Mouse (Mus musculus) T-helper 1 cell (primary cell): ENCODE results near the gene Slc30a2.
"Not testable (repeated sequence)": the region's sequence is repeated elsewhere in the genome, so short reads cannot be mapped to it uniquely, and the experiment has no call there.

Experiments used
- in situ Hi-C: fragments of 300-600 bp; cut with MboI, MseI; formaldehyde crosslinking; loops from one replicate; pipeline ENCODE4 v1.15.1; 2025; ENCODE audit warnings: high pct_unique_total_duplicates

Gene Slc30a2

DNA sequence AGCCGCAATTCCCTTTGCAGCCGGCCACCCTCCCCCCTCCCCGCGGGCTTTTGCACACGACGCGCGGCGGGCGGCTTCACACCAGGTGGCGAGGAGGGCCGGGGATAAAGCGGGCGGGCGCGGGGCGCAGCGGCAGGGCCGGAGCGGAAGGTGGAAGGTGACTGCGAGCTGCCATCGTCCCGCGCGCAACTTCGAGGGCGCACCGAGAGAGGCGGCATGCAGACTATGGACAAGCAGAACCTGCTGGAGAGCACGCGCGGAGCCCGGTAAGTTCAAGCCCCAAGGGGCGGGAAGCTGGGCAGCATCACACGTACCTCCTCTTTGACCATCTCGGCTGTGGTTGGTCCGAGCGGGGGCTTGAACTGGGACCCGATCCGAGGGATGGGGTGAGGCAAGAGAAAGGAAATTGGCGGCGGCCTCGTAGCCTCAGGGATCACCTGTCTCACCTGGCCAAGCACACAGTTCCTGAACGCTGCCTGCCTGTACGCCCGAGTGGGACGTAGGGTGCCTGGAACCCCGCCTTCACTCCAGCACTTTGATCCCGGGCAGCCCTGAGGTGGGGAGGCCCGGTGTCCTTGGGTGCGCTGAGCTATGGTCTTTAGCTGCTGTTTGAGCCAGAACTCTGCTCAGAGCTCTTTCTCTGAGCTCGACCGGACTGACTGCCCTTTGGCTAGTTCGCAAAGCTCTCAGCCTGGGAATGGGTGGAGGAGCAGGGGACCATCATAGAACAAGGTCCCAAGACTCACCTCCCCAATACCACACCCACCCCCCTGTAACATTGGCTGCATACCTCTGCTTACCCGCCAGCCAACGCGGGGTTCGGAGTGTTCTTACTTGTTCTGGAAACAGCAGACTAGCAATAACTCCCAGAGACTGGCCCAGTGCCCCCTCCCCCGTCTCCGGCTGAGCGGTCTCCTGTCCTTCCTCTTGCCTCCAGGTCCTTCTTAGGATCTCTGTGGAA lies at the start of gene Slc30a2:
Gene Slc30a2 (plus strand): TSS at position 111 of the 961 bp plus-strand sequence.
- in situ Hi-C loops, result no loop called here

DNA sequence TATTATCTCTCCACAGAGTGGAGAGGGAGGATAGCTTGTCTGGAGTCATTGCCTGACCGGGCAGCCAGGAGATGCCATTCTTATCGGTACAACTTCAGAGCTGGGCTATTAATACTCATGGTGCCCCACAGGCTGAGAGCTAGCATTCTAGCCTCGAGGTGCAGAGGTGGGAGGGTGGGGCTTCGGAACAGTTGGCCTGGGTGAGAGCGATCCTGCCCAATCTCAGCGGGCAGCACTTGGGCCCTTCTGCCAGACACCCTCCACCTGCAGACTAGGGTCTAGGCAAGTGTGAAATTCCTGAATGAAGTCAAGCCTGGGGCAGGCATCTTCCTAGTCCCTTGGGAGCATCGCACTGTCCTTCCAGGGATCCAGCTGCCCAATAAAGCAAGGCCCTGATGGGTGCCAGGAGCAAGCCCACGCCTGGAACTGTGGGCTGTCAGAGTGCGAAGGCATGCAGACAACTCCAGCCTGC lies 49.3 kb upstream of the Slc30a2 start:
- in situ Hi-C loops, result loop anchor here (5.0 kb wide), 2 partner anchors 46 to 106 kb away; partner anchors contain the start of genes Cep85, Gm30191 and Zfp593

DNA sequence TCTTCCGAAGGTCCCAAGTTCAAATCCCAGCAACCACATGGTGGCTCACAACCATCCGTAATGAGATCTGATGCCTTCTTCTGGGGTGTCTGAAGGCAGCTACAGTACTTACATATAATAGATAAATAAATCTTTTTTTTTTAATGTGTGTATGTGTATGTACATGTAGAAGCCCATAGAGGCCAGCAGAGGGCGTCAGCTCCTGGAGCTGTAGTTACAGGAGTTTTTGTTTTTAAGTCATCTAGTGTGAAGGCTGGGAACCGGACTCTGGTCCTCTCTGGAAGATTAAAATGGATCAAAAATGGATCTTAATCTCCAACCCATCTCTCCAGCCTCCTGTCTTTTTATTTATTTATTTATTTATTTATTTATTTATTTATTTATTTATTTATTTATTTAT lies 46.9 kb upstream of the Slc30a2 start:
- in situ Hi-C loops, result not testable (repeated sequence)

DNA sequence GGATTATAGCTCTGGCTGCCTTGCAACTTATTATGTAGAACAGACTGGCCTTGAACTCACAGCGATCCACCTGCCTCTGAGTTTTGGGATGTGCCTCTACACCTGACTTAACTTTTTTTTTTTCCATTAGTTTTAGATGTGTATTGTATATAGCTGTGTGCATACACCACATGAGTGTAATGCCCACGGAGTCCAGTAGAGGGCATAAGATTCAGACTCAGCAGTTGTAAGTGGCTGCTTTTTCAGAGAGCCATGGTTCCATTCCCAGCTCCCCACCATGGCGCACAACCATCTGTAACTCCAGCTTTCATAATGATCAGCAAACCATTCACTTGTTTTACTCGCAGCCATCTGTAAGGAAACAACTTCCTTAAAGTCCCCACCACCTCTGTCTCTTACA lies 46.5 kb upstream of the Slc30a2 start:
- in situ Hi-C loops, result no loop called here

DNA sequence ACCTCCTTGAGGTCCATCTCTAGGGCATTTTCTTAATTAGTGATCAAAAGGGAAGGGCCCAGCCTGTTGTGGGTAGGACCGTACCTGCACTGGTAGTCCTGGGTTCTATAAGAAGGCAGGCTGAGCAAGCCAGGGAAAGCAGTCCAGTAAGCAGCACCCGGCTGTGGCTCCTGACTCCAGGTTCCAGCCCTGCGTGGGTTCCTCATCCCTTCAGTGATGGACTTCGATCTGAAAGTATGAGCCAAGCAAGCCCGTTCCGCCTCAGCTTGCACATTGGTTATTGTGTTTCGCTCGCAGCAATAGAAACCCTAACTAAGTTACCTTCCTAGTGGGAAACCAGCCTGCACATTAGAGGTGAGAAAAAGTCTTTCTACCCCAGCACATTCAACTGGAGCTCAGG lies 45.6 kb upstream of the Slc30a2 start:
- in situ Hi-C loops, result no loop called here

DNA sequence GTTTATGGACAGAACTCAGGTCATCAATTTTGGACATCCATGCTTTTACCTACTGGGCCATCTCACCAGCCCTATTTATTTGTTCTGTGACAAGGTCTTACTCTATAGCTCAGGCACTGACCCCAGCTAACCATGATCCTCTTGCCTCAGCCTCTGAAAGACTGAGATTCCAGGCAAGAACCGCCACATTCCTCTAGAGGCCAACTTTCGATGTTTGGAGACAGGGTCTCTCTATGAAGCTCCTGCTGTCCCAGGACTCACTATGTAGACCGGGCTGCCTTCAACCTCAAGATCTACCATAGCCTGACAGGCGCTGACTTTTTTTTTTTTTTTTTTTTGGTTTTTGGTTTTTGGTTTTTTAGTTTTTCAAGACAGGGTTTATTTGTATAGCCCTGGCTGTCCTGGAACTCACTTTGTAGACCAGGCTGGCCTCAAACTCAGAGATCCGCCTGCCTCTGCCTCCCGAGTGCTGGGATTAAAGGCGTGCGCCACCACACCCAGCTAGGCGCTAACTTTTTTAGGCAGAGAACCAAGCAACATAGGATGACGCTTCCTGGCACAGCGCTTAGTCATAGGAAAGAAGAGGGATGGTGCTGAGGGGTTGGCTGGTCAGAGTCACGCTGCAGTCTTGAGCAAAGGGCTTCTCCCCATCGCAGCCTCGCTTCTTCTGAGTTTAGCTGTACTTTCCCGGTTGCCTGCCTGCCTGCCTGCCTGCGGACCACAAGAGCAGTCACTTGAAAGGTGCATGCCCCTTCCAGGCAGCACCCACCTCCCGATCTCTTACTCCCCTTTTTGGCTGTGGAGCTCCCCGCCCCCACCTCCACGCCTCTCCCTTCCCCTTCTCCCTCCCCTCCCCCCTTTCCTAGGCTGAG lies 44.1 kb upstream of the Slc30a2 start:
- in situ Hi-C loops, result no loop called here

DNA sequence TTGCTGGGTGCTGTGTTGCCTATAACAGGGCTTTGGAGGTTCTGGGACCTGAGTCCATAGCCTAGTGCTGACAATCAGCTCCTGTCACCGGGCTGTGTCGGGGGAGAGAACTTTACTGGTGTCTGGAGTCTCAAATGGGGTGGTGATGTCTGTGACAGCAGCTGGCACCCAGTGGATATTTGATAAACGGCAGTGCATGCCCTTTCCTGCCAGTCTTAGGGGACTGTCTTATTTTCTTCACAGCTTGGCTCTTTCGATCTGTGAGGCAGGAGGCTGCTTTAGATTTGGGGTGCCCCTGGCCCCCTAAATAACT lies 43.5 kb upstream of the Slc30a2 start:
- in situ Hi-C loops, result no loop called here

DNA sequence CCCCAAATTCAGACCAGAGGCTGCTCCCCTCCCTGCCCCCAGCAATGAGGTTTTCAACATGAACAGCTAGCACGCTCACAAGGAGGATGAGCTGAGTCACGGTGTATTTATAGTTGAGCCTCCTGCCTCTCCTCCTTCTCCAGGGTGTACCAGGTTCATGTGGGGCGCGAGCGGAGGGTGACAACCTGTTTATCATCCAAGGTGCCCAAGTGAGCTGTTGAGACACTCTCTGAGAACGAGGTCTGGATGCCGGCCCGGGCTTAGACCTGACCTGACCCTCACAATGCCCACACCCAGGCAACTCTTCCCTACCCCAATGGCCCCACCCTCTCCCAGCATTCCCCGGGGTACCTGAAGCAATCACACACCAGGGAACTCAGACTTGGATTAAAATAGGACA lies 42.7 kb upstream of the Slc30a2 start:
- in situ Hi-C loops, result no loop called here

DNA sequence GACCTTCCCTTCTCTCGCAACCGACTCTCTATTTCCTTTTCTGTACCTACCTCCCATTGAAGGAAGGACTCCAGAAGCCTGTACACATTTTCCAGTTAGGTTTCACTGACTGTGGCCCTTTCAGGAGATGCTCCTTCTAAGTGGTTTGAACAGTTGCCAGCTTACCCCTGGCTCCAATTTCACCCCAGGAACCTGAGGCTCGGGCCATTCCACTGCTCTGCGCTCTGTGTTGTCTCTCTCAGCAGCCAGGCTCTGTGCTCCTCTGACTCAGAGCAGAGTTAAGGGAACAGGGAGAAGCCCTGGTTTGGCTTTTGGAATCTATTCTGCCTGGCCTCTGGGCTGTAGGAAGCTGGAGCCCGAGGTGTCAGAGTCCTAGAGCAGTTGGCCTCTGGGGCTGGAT lies 40.9 kb upstream of the Slc30a2 start:
- in situ Hi-C loops, result no loop called here

DNA sequence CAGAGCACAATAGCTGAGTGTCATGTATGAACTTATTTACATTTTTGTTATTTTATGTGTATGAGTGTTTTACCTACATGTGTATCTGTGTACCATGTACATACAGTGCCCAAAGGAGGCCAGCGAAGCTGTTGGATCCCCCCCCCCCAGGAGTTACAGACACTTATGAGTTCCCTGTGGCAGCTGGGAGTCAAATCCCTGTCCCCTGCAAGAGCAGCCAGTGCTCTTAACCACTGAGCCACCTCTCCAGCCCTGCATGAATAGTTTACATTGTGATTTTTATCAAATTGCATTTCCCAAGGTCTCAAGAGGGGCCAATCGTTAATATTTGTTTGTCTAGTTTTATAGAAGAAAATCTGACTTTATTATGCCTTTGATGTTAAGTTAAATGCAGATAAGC lies 36.0 kb upstream of the Slc30a2 start:
- in situ Hi-C loops, result no loop called here

DNA sequence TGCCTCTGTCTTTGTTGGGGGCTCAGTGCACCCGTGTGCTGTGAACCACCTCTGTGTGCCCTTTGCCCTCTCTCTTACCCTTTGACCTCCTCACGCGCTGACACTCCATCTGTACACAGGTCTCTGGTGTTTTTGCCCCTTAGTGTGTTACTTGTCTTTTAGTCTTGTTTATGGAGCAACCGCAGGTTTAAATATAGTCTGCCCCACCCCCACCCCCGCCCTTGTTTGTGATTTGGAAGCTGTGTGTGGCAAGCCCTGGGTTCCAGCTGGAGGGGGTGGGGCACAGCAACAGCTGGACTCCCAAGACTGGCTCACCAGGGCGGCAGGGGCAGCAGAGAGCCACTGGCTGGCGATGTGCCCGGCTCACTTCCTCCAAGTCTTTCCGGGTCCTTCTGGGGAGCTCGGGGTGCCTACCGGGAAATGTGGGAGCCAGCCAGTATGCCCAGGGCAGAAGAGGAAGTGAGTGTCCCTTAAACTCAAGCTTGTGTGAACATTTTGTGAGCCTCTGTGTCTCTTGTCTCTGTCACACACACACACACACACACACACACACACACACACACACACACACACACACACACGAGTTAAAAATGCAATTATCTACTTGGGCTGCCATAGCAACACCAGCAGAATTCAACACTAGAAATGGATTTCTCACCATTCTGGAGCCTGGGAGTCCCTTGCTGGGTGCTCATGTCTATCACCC lies 35.5 kb upstream of the Slc30a2 start:
- in situ Hi-C loops, result no loop called here

DNA sequence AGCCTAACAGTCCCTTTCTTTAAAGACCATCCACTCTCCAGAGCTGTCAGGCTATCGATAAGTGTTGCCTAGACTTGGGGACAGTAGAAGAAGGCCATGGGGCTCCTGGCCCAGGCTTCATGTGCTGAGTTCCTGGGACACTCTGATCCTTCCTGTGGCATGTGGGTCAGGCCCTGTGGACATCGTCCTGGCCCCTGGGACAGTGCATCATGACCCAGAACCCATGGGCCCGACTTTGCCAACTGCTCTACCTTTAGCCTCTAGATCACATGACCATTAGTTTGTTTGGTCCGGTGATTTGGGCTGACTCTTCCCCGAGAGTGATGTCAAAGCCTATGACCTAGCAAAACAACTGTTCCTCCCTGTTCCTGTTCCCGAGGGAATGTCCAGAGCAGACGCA lies 32.9 kb upstream of the Slc30a2 start:
- in situ Hi-C loops, result no loop called here

DNA sequence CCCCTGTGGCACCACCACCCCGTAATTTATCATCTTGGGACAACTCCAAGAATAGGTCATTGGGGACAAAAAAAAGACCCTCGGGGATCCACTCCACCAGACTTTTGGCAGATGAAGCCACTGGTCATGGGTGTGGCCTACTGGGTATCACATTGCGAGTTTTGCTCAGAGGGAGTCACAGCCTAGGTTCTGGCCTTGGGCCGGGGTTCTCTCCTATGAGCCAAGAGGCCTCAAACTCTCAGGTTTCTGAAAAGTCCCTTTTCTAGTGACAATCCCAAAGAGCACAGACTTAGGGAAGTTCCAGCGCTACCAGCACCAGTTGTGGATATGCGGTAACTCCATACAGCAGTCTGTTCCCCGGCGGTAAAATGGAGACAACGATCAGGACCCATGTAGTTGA lies 32.3 kb upstream of the Slc30a2 start:
- in situ Hi-C loops, result no loop called here

DNA sequence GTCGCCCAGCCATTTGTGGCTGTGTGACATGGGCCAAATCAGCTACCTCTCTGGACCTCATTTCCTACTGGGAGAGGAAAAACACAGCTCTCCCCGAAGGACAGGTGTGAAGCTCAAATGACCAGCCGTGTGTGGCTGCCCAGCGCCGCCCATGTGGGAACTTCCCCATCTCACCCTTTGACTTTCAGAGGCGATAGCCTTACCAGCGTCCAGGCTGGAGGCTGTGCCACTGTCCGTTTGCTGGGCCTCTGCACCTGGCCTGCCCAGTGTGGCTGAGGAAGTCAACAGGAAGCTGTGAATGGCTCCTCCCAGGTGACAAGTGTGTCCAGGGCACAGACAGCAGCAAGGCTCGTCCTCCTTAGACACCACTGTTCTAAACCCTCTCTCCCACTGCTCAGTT lies 31.2 kb upstream of the Slc30a2 start:
- in situ Hi-C loops, result no loop called here

DNA sequence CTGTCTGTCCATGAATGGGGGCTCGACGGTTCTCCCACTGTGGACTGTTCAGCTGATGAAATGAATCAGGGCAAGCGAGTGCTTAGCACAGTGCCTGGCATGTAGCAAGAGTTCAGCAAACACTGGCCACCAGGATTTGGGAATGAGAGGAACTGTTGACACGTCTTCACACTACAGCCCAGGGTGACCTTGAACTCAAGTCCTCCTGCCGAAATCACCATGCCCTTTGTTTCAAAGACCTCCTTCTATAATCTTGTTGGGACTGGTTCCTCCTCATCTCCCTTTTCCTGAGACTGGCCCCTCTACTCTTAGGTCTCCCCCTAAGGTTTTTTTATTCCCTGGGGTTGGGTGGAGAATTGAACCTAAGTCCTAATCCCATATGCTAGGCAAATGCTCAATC lies 30.6 kb upstream of the Slc30a2 start:
- in situ Hi-C loops, result no loop called here

DNA sequence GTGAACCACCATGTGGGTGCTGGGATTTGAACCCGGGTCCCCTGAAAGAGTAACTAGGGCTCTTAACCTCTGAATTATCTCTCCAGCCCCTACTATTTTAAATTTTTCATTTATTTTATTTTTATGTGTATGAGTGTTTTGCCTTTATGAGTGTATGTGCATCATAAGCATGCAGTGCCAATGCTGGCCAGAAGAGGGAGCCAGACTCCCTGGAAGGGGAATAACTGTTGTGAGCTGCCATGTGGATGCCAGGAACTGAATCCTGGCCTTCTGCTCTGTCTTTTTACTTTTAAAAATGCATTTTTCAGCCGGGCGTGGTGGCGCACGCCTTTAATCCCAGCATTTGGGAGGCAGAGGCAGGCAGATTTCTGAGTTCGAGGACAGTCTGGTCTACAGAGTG lies 30.1 kb upstream of the Slc30a2 start:
- in situ Hi-C loops, result no loop called here

DNA sequence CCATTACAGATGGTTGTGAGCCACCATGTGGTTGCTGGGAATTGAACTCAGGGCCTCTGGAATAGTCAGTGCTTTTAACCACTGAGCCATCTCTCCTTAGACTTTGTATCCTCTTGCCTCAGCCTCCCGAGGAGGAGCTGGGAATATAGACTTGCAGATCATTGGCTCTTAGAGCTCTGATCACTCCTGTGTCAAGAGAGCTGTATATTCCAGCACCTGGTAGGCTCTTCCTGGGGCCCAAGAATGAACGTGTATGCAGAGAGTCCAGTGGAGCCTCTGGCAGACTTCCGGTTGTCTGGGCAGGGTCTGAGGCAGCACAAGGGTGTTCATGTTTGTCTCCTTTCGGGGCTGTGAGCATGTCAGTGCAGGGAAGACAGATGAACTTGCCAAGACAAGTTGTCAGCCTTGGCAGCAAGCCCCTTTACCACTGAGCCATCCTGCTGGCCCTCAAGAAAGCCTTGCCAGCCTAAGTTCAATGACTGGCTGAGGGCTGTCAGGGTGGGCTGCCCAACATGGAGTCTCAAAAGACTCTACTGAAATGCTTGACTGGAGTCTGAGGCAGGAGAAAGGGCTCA lies 28.8 kb upstream of the Slc30a2 start:
- in situ Hi-C loops, result no loop called here

DNA sequence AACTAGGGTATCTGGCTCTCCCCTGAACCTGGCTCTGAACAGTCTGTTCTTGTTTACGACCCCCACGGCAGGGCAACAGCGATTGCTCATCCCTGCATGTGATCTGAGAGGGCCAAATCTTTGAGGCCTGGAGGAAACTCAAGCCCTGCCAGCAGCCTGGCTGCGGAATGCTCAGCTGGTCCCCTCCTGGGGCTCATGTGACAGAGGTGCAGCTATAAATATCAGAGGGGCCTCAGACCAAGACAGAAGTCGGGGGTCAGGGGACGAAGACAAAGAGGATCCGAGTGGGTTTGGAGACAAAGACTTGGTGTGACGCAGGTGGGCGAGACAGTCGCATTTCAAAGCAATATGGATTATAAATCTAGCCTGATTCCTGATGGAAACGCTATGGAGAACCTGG lies 28.1 kb upstream of the Slc30a2 start, which contains the start of gene Trim63:
Gene Trim63 (plus strand): TSS at position 245 of the 400 bp plus-strand sequence.
- in situ Hi-C loops, result no loop called here

DNA sequence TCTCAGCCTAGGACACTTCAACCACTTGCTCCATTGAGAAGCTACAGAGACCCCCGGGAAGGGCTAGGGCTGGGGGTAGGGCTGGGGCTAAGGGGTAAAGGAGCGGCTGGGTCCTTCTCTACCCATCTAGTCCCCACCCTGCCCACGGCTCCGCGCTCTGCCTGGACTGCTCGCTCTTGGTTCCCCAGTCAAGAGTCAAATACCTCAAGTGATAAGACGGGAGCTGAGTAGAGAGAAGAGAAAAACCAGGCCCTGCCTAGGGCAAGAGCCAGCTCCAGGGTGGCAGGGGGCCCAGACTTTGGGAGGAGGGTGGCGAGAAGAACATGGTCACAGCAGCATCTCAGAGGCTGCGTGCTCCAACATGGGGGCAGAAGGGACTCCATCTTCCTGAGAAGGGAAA lies 27.5 kb upstream of the Slc30a2 start:
- in situ Hi-C loops, result no loop called here

DNA sequence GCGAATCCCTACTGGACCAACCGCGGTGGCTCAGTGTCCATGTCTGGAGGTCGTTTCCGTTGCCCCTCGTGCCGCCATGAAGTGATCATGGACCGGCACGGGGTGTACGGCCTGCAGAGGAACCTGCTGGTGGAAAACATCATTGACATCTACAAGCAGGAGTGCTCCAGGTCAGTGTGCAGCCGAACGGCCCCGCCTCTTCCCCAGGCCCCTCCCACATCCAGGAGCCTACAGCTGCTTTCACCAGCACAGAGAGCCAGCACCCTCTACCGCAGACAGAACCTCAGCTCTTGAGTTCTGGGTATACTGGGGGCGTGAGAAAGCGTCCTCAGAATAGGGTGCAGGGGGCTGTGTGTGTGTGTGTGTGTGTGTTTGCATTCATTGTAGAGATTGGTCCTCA lies 26.6 kb upstream of the Slc30a2 start:
- in situ Hi-C loops, result no loop called here

DNA sequence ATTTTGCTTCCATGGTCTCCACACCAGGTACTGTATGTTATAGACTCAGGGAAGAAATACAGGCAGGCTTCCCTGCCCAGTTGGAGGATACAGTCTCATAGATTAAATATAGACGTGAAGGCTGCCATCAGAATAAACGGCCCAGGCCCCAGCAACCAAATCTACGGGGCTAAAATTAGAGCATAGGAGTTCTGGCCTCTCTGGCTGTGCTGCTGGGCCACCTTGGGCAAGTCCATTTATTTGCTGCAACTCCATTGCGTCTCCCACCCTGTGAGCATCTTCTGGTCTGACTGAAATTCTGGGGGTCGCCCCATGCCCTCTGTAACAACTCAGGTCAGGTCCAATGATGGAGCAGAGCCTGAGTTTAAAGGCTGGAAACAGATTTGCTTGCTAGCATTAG lies 23.9 kb upstream of the Slc30a2 start:
- in situ Hi-C loops, result no loop called here

DNA sequence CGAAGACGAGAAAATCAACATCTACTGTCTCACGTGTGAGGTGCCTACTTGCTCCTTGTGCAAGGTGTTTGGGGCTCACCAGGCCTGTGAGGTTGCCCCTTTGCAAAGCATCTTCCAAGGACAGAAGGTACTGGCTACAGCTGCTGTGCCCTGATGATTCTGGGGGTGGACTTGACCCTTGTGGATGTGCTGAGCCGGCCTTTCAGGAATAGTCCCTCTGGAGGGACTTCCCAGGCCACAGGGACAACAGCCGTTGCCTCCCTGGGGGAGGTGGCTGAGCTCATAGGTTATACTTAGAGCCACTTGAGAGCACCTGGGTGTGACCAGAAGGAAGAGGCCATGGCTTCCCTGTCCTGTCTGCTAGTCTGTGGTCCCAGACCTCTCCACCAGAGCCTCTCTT lies 23.3 kb upstream of the Slc30a2 start:
- in situ Hi-C loops, result no loop called here
